Mouse (Mus musculus) left cerebral cortex, adult 2 months (tissue): ENCODE results near the gene Mycl. TPM values are rescaled to one million over a fixed set of nuclear protein-coding genes. Genes with fewer than 3 reads are reported as not detected.
"Not testable (repeated sequence)": the region's sequence is repeated elsewhere in the genome, so short reads cannot be mapped to it uniquely, and the experiment has no call there.

ENCODE experiments used
- DNase-seq, 2 experiments: peaks; one replicate each; pipeline ENCODE4 v3.0.0; 2021 to 2022; ENCODE audit warnings: low spot score in 2 of 2, mixed read lengths in 1 of 2; ENCODE audit errors: extremely low spot score in 1 of 2
- H3K27ac ChIP-seq: fragments of 200-600 bp; 2 replicates; pipeline ENCODE4 v1.8.1; 2022
- H3K4me3 ChIP-seq: fragments of 200-600 bp; 2 replicates; pipeline ENCODE4 v1.8.1; 2022
- CTCF ChIP-seq: fragments of 200-600 bp; IDR thresholded peaks from 2 replicates; pipeline ENCODE4 v1.8.1; 2022; ENCODE audit warnings: antibody characterized with exemption, mild to moderate bottlenecking, moderate library complexity
- intact Hi-C: fragments of 180-260 bp; cut with DNase I; formaldehyde crosslinking; loops from one replicate; pipeline ENCODE4 v1.15.1; 2025
- total RNA-seq, 2 experiments: library from RNA; stranded (reverse); gene quantifications; 2 replicates each; pipeline ENCODE4 v1.2.3; 2021

Gene Mycl
- total RNA-seq, 2 experiments from 2014 or later, result 11.3 to 12.0 TPM

- TF ChIP-seq CTCF, result no peak
- H3K4me3 ChIP-seq, result no peak overlapping the region
- DNase-seq, result no peak
- no peak overlapping the region for H3K27ac ChIP-seq
- intact Hi-C loops, result no loop called here
These were observed 4.7 kb downstream of the Mycl start for GRCm38 (mm10) chr4:123000130-123000529.

- intact Hi-C loops, result no loop called here
- no peak for DNase-seq
- H3K27ac ChIP-seq, result no peak overlapping the region
- H3K4me3 ChIP-seq, result no peak overlapping the region
- TF ChIP-seq CTCF, result no peak
These were observed 5.3 kb downstream of the Mycl start for GRCm38 (mm10) chr4:123000617-123001342.

DNA sequence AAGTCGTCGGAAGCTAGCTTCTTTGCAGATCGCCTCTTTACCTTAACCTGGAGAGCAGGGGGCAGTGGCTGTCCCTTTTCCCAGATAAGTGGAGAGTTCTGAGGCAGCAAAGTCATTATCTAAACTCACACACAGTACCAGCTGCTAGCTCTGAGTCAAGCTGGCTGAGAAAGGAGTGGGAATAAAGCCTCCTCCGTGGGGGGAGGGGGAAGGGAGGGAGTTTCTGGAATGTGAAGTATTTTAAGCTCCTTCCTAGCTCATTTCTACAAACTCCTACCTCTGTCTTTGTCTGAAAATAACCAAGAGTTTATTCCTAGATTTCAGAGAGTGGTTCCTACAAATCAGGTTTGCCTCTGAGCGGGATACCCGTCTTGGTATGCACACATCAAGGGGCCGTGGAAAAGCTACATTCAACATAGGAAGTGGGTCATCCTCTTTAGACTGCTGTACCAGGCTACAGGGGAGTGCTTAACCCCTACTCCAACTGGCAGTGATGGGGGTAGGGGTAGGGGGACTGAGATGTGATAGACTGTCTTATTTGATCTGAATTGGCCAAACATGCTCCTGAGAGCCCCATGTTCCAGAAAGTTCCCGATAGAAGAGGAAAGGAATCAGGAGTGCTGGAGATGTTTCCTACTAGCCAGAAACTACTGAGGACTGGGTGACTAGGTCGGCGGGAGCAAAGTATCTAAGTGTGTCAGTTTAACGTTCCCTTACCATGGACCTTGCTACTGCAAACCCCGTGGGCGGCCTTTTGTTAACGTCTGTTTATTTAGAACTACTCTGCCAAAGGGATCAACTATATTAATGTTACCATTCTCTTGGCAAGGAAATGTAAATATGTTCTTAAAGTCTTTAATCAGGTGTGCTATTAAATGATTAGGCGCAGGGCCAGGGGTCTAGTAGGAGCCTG is 9.9 kb downstream of the Mycl start:
- no peak overlapping the region for H3K4me3 ChIP-seq
- peak; percentile 75 to 81 for DNase-seq
- TF ChIP-seq CTCF, result no peak
- 0 out of 2 replicates have a peak overlapping the region, but pooled peaks have one; percentile 36 for H3K27ac ChIP-seq
- intact Hi-C loops, result loop anchor here (2.0 kb wide), 1 partner anchor 47 kb away; no protein-coding TSS in a partner anchor

DNA sequence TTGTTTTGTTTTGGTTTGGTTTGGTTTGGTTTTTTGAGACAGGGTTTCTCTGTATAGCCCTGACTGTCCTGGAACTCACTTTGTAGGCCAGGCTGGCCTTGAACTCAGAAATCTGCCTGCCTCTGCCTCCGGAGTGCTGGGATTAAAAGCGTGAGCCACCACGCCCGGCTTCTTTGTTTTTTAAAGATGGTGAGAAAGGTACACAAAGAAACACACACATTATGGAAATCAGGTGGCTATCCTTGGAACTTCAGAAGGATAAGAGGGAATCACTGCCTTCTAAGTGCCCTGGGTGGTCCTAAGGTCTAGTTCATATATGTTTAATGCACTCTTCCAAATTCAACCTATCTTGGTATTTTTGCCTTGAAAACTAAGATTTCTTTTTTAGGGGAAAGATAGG is 17.0 kb downstream of the Mycl start:
- H3K27ac ChIP-seq, intact Hi-C loops, DNase-seq, H3K4me3 ChIP-seq: not testable (repeated sequence)

- Histone ChIP-seq H3K27ac (peak overlapping the region; percentile 81), H3K4me3 (no peak overlapping the region)
- no peak for TF ChIP-seq CTCF
- intact Hi-C loops, result no loop called here
- no peak for DNase-seq
These were observed 18.0 kb downstream of the Mycl start for GRCm38 (mm10) chr4:123013346-123013945.

- no peak for TF ChIP-seq CTCF
- peak; percentile 42 to 43 for DNase-seq
- Histone ChIP-seq H3K4me3 (no peak overlapping the region), H3K27ac (peak overlapping the region; percentile 81)
- intact Hi-C loops, result no loop called here
These were observed 18.5 kb downstream of the Mycl start for GRCm38 (mm10) chr4:123013949-123014406.

DNA sequence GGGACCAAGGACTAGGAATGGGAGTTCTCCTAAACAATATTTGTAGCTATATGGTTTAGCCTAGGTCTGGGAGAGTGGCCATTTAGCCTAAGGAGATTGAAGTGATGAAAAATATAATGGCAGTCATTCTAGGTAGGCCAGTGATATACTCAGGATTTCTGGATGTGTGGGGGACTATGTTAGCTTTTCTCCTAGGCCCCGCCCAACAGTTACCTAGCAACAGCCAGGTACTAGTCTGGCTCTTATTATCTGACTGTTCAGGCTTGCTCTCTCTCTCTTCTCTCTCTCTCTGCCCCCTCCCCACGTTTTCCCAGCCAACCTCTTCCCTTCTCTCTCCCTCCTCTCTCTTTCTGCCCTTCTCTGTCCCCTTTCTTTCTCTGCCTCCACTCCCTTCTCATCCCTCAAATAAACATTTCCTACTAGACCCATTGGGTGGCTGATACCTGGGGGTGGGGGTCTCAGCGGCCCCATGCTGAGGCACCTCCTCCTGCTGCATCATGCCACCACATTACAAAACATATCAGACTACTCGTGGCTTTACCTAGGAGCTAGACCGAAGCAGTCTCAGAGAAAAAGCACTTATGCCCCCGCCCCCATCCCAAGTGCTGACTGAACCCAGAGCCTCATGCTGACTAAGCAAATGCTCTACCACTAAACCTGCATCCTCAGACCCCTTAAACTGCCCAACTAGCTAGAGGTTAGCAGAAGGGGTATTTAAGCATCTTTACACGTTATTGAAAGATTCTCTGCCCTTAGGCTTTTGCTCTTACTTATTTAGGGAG is 19.2 kb downstream of the Mycl start:
- no peak overlapping the region for H3K4me3 ChIP-seq
- H3K27ac ChIP-seq, result peak overlapping the region; percentile 81
- no peak for TF ChIP-seq CTCF
- no peak for DNase-seq
- intact Hi-C loops, result no loop called here

DNA sequence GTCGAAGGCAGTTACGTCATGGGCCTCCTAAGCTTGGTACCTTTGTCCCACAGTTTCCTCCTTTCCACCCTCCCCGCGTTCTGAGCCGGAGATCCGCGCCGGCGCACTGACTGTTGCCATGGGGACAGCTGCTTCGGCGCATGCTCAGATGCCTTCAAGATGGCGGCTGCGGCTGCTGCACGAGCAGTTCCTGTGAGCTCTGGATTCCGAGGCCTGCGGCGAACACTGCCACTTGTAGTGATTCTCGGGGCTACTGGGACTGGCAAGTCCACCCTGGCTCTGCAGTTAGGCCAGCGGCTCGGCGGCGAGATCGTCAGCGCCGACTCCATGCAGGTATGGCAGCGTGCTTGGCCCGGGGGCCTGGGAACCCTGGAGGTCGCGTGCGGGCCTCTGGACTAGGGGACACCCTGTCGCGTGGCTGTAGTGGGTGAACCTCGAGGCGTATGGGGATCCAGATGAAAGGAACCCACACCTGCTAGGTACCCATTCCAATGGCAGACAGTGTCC is 21.1 kb downstream of the Mycl start, which contains the start of gene Trit1:
TSS of gene Trit1 (plus strand) at position 147 of the 507 bp plus-strand sequence.
- intact Hi-C loops, result no loop called here
- peak; percentile 95 to 96 for DNase-seq
- TF ChIP-seq CTCF, result no peak
- Histone ChIP-seq H3K4me3 (peak within 1 kb of the TSS; percentile 91), H3K27ac (peak within 1 kb of the TSS; percentile 88)

- no peak for TF ChIP-seq CTCF
- intact Hi-C loops, result no loop called here
These were observed 26.1 kb downstream of the Mycl start for GRCm38 (mm10) chr4:123021591-123021990.

DNA sequence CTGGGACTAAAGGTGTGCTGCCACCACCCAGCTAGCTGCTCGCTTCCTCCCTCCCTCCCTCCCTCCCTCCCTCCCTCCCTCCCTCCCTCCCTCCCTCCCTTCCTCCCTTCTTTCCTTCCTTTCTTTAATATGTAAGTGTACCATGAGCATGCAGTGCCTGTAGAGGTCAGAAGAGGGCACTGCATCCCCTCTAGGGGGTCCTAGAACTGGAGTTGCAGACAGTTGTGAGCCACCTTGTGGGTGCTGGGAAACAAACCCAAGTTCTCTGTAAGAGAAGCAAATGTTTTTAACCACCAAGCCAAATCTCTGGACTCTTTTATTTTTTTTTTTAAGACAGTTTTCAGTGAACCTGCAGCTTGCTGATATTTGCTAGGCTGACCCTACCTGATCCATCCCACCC is 27.4 kb downstream of the Mycl start:
- no peak for DNase-seq
- H3K4me3 ChIP-seq, result no peak overlapping the region
- no peak overlapping the region for H3K27ac ChIP-seq
- TF ChIP-seq CTCF, result no peak; the same call in 1 of the 2 replicates
- intact Hi-C loops, result no loop called here

More at GRCm38 (mm10) chr4:123021591-123021990, 26.1 kb downstream of the Mycl start:
- Histone ChIP-seq H3K4me3 (no peak overlapping the region), H3K27ac (no peak overlapping the region)
- DNase-seq, result no peak

DNA sequence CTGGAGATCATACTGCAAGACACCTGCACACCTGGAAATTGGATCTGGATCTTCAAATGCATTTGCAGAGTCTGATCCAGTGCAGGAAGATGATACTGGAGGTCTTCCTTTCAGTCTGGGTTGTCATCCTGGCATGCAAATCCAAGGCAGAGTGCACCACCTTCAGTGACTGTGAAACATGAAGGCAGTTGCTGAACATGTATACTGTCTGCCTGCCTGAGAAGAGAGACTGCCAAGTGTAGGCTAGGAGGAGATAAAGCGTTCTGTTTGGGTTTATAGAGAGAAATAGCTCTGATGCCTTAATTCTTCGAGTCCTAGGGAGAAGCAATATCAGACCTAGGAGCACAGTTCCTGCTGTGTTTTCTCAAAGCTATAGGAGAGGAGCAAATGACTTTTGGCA is 30.0 kb downstream of the Mycl start:
- H3K27ac ChIP-seq, result peak overlapping the region; percentile 38; the same call in 1 of the 2 replicates
- no peak overlapping the region for H3K4me3 ChIP-seq
- no peak for TF ChIP-seq CTCF
- DNase-seq, result no peak
- intact Hi-C loops, result no loop called here
